ENCODE assay signal across 1 mouse cellular context in the genomic region with DNA sequence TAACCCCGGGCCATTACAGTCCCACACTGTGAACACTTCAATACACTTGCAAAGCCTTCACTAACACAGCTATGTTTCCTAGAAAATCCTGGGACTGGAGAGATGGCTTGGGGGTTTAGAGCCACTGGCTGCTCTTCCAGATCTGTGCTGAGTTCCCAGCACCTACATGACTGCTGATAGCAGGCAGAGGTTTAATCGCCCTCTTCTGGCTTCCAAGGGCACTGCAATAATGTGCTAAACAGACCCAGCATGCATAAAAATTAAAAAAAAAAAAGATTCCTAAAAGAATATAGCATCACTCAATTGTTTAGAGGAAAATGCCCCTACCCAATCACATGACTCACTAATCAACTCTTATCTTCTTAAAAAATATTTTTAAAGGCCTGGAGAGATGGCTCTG.
TF ChIP-seq lines count a peak whose summit lies in the region.

No protein-coding gene starts in this region.

TF ChIP-seq in MEL, 35 proteins besides CTCF, POLR2A, EP300 and RAD21:
- no peak for TF ChIP-seq MAZ (IDR thresholded peaks at IDR 0.05; ENCODE audit: low read depth, low read length)
- TF ChIP-seq CHD1 (IDR thresholded peaks at IDR 0.05; ENCODE audit: low read depth, low read length): no peak
- TF ChIP-seq JUND (IDR thresholded peaks at IDR 0.05; ENCODE audit: low read depth, low read length): no peak
- TF ChIP-seq TAL1 (IDR thresholded peaks at IDR 0.05; ENCODE audit: low read length): no peak
- no peak for TF ChIP-seq ETS1 (IDR thresholded peaks at IDR 0.05; ENCODE audit: low read depth, low read length)
- TF ChIP-seq BHLHE40 (IDR thresholded peaks at IDR 0.05; ENCODE audit: borderline replicate concordance, low read depth, low read length): no peak
- no peak for TF ChIP-seq NELFE (IDR thresholded peaks at IDR 0.05; ENCODE audit: low read depth, low read length)
- TF ChIP-seq CHD2 (IDR thresholded peaks at IDR 0.05; ENCODE audit: low read length): no peak
- TF ChIP-seq MYB (IDR thresholded peaks at IDR 0.05; ENCODE audit: low read depth, low read length): no peak
- TF ChIP-seq KAT2A (conservative IDR thresholded peaks at IDR 0.05; ENCODE audit: low read depth, low read length): no peak
- TF ChIP-seq MAFK (IDR thresholded peaks at IDR 0.05; ENCODE audit: borderline replicate concordance, low read depth, low read length): no peak
- peak; percentile 53 for TF ChIP-seq SMC3 (IDR thresholded peaks at IDR 0.05; ENCODE audit: low read depth, low read length)
- no peak for TF ChIP-seq NRF1 (IDR thresholded peaks at IDR 0.05; ENCODE audit: insufficient read depth, low read depth, low read length, poor library complexity, severe bottlenecking)
- no peak; the same call in 1 of the 2 replicates for TF ChIP-seq MYC (IDR thresholded peaks at IDR 0.05; ENCODE audit: low read depth, low read length)
- TF ChIP-seq ZNF384 (IDR thresholded peaks at IDR 0.05; ENCODE audit: low read depth, low read length): peak; percentile 91
- no peak for TF ChIP-seq UBTF (IDR thresholded peaks at IDR 0.05; ENCODE audit: borderline replicate concordance, insufficient read depth, low read depth, low read length)
- peak; percentile 28; the same call in 1 of the 2 replicates for TF ChIP-seq GATA1 (IDR thresholded peaks at IDR 0.05; ENCODE audit: low read depth, low read length)
- TF ChIP-seq SIN3A (IDR thresholded peaks at IDR 0.05; ENCODE audit: low read length): peak; percentile 23; the same call in 1 of the 2 replicates
- no peak for TF ChIP-seq MXI1 (IDR thresholded peaks at IDR 0.05; ENCODE audit: low read depth, low read length)
- TF ChIP-seq ZC3H11A (IDR thresholded peaks at IDR 0.05; ENCODE audit: low read depth, low read length): 0 out of 2 replicates have a peak, but pooled peaks have one; percentile 5
- TF ChIP-seq E2F4 (IDR thresholded peaks at IDR 0.05; ENCODE audit: borderline replicate concordance, low read depth, low read length): no peak
